Mouse (Mus musculus) stomach, embryonic 14.5 days (tissue): ENCODE data around the gene Tbc1d8. TPM values are rescaled to one million over a fixed set of nuclear protein-coding genes. Genes with fewer than 3 reads are reported as not detected.
A peak's percentile ranks its signal among the peaks of the same experiment; 100 is the strongest.

Experiments used
- ATAC-seq: fragments of 200-750 bp; cut with Nextera tagmentation; 2 replicates; pipeline ENCODE4 v1.8.0; 2017; ENCODE audit warnings: low read depth, moderate TSS enrichment; ENCODE audit not compliant: insufficient number of reproducible peaks, insufficient read depth, low FRiP score
- H3K27ac ChIP-seq: fragments of 300-500 bp; sonication (generic); 2 replicates; pipeline ENCODE4 v1.5.1; 2014; ENCODE audit warnings: mild to moderate bottlenecking, low read length, moderate library complexity, mixed read lengths
- H3K27me3 ChIP-seq: fragments of 300-500 bp; sonication (generic); 2 replicates; pipeline ENCODE4 v1.6.1; 2014; ENCODE audit warnings: low read length, control low read depth, mixed read lengths; ENCODE audit not compliant: control insufficient read depth, insufficient read depth
- H3K36me3 ChIP-seq: fragments of 300-500 bp; sonication (generic); 2 replicates; pipeline ENCODE4 v1.6.1; 2014; ENCODE audit warnings: mild to moderate bottlenecking, control low read depth, low read length, moderate library complexity, mixed read lengths; ENCODE audit not compliant: control insufficient read depth, insufficient read depth
- H3K4me1 ChIP-seq: fragments of 300-500 bp; sonication (generic); 2 replicates; pipeline ENCODE4 v1.6.1; 2014; ENCODE audit warnings: low read length, control low read depth, mixed read lengths; ENCODE audit not compliant: control insufficient read depth, insufficient read depth
- H3K4me2 ChIP-seq: fragments of 300-500 bp; sonication (generic); replicated peaks from 2 replicates; pipeline ENCODE4 v1.6.1; 2014; ENCODE audit warnings: low read depth, low read length, control low read depth
- H3K4me3 ChIP-seq: fragments of 300-500 bp; sonication (generic); 2 replicates; pipeline ENCODE4 v1.5.1; 2014; ENCODE audit warnings: low read depth, low read length, control low read depth
- H3K9ac ChIP-seq: fragments of 300-500 bp; sonication (generic); replicated peaks from 2 replicates; pipeline ENCODE4 v1.6.1; 2014; ENCODE audit warnings: low read depth, mild to moderate bottlenecking, control low read depth, low read length, moderate library complexity, mixed read lengths
- H3K9me3 ChIP-seq: fragments of 300-500 bp; sonication (generic); 2 replicates; pipeline ENCODE4 v1.6.1; 2016; ENCODE audit warnings: low read depth, low read length, control low read depth; ENCODE audit not compliant: control insufficient read depth
- WGBS: fragments of 180-500 bp; shearing (Covaris S2); extraction: QIAGEN DNeasy Blood & Tissue Kit; methylation state at CpG from one replicate; pipeline ENCODE4 v1.1.7; 2014; 5-methylcytosine and 5-hydroxymethylcytosine counted together
- polyA plus RNA-seq: library from polyadenylated mRNA; unstranded; fragments of >200 nt; fragmentation: Nextera tagmentation; extraction: Ambion mirVana; gene quantifications from 2 replicates; pipeline ENCODE4 v1.2.1, GENCODE M21; 2014

The Tbc1d8 gene
- polyA plus RNA-seq, 1 experiment from 2014 or later = 11.7 TPM

- H3K9me3 ChIP-seq = no peaks in the 10 kb centered on the region
- no peak for ATAC-seq
- no peak overlapping the region for H3K4me2 ChIP-seq
- no peaks in the 10 kb centered on the region for H3K36me3 ChIP-seq
- WGBS = 89% methylated on average over 1 of the region's 1 CpGs
- H3K9ac ChIP-seq = no peak overlapping the region
- no peaks in the 10 kb centered on the region for H3K27me3 ChIP-seq
- H3K4me1 ChIP-seq = no peaks in the 10 kb centered on the region
- H3K4me3 ChIP-seq = no peak overlapping the region
- no peak overlapping the region for H3K27ac ChIP-seq
Observed at GRCm38 (mm10) chr1:39512183-39512582, 33.6 kb upstream of the Tbc1d8 start.

- Histone ChIP-seq H3K27me3 (no peaks in the 10 kb centered on the region), H3K9ac (no peak overlapping the region), H3K27ac (no peak overlapping the region), H3K9me3 (no peaks in the 10 kb centered on the region), H3K36me3 (no peaks in the 10 kb centered on the region), H3K4me2 (no peak overlapping the region), H3K4me3 (no peak overlapping the region), H3K4me1 (no peaks in the 10 kb centered on the region)
- no peak for ATAC-seq
- 75% methylated on average over 8 of the region's 8 CpGs for WGBS
Observed at GRCm38 (mm10) chr1:39511775-39512174, 33.2 kb upstream of the Tbc1d8 start.

- H3K36me3 ChIP-seq = no peaks in the 10 kb centered on the region
- no peak overlapping the region for H3K9ac ChIP-seq
- H3K4me1 ChIP-seq = no peaks in the 10 kb centered on the region
- H3K4me2 ChIP-seq = no peak overlapping the region
- no peak for ATAC-seq
- H3K4me3 ChIP-seq = no peak overlapping the region
- no peaks in the 10 kb centered on the region for H3K9me3 ChIP-seq
- no peak overlapping the region for H3K27ac ChIP-seq
- 58% methylated on average over 9 of the region's 9 CpGs for WGBS
- no peaks in the 10 kb centered on the region for H3K27me3 ChIP-seq
Observed at GRCm38 (mm10) chr1:39505600-39505999, 27.0 kb upstream of the Tbc1d8 start.

- H3K9ac ChIP-seq = no peak overlapping the region
- no peak overlapping the region for H3K4me3 ChIP-seq
- no peak overlapping the region for H3K4me2 ChIP-seq
- no peak overlapping the region for H3K27ac ChIP-seq
- 12% methylated on average over 1 of the region's 1 CpGs for WGBS
- no peaks in the 10 kb centered on the region for H3K9me3 ChIP-seq
- H3K36me3 ChIP-seq = no peaks in the 10 kb centered on the region
- no peaks in the 10 kb centered on the region for H3K27me3 ChIP-seq
- H3K4me1 ChIP-seq = no peaks in the 10 kb centered on the region
- no peak for ATAC-seq
Observed at GRCm38 (mm10) chr1:39504261-39504660, 25.7 kb upstream of the Tbc1d8 start.

GRCm38 (mm10) chr1:39502817-39503633, 24.5 kb upstream of the Tbc1d8 start:
- Histone ChIP-seq H3K27me3 (no peaks in the 10 kb centered on the region), H3K36me3 (no peaks in the 10 kb centered on the region), H3K4me1 (no peaks in the 10 kb centered on the region), H3K27ac (no peak overlapping the region), H3K9me3 (no peaks in the 10 kb centered on the region), H3K4me3 (no peak overlapping the region), H3K9ac (no peak overlapping the region), H3K4me2 (no peak overlapping the region)
- WGBS = 87% methylated on average over 17 of the region's 17 CpGs
- ATAC-seq = no peak

GRCm38 (mm10) chr1:39499485-39499941, 21.0 kb upstream of the Tbc1d8 start:
- H3K4me2 ChIP-seq = no peak overlapping the region
- H3K4me1 ChIP-seq = no peaks in the 10 kb centered on the region
- H3K36me3 ChIP-seq = no peaks in the 10 kb centered on the region
- H3K27ac ChIP-seq = no peak overlapping the region
- WGBS = 84% methylated on average over 2 of the region's 2 CpGs
- H3K9ac ChIP-seq = no peak overlapping the region
- ATAC-seq = 0 out of 2 replicates have a peak, but pooled peaks have one; percentile 42
- no peaks in the 10 kb centered on the region for H3K27me3 ChIP-seq
- H3K4me3 ChIP-seq = no peak overlapping the region
- H3K9me3 ChIP-seq = peaks cover 3% of the 10 kb centered on the region; the same call in 1 of the 2 replicates

- 85% methylated on average over 11 of the region's 11 CpGs for WGBS
- no peak overlapping the region for H3K27ac ChIP-seq
Observed at GRCm38 (mm10) chr1:39497748-39498147, 19.2 kb upstream of the Tbc1d8 start.

GRCm38 (mm10) chr1:39496995-39497394, 18.4 kb upstream of the Tbc1d8 start:
- Histone ChIP-seq H3K4me1 (no peaks in the 10 kb centered on the region), H3K9me3 (peaks cover 3% of the 10 kb centered on the region; the same call in 1 of the 2 replicates), H3K4me3 (no peak overlapping the region), H3K36me3 (no peaks in the 10 kb centered on the region), H3K27ac (no peak overlapping the region), H3K4me2 (no peak overlapping the region), H3K27me3 (no peaks in the 10 kb centered on the region), H3K9ac (no peak overlapping the region)
- no peak for ATAC-seq
- 94% methylated on average over 4 of the region's 4 CpGs for WGBS

More at GRCm38 (mm10) chr1:39497748-39498147, 19.2 kb upstream of the Tbc1d8 start:
- peaks cover 3% of the 10 kb centered on the region; the same call in 1 of the 2 replicates for H3K9me3 ChIP-seq
- no peaks in the 10 kb centered on the region for H3K27me3 ChIP-seq
- no peak overlapping the region for H3K4me3 ChIP-seq
- H3K9ac ChIP-seq = no peak overlapping the region
- H3K36me3 ChIP-seq = no peaks in the 10 kb centered on the region
- no peaks in the 10 kb centered on the region for H3K4me1 ChIP-seq
- ATAC-seq = no peak
- no peak overlapping the region for H3K4me2 ChIP-seq
